Mouse (Mus musculus): ENCODE results near the gene Ccl6. TPM values are rescaled to one million over a fixed set of nuclear protein-coding genes. Genes with fewer than 3 reads are reported as not detected.
"Not testable (repeated sequence)": the region's sequence is repeated elsewhere in the genome, so short reads cannot be mapped to it uniquely, and the experiment has no call there.

Gene Ccl6
- total RNA-seq, 2 experiments from 2014 or later, result 0.82 to 2.0 TPM

DNA sequence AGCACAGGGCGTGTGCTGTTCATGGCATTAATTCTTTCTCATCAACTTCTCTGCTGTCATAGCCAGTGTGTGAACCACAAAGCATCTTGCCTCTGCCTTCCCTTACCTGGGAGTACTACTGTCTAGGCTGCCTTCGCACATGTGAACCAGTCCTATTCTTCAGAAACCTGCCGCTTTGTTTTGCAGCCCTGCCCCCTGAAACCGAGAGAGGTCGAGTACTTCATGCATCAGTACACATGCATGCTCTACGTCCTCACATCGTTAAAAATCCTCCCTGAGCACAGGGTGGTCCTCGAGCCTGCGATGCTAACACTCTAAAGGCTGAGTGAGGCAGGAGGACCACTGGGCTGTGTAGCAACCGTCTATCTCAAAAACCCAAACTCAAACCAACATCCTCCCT, 35.8 kb downstream of the Ccl6 start:
- no peak for DNase-seq

GRCm38 (mm10) chr11:83556085-83556781, 36.7 kb downstream of the Ccl6 start:
- no peak for DNase-seq

DNA sequence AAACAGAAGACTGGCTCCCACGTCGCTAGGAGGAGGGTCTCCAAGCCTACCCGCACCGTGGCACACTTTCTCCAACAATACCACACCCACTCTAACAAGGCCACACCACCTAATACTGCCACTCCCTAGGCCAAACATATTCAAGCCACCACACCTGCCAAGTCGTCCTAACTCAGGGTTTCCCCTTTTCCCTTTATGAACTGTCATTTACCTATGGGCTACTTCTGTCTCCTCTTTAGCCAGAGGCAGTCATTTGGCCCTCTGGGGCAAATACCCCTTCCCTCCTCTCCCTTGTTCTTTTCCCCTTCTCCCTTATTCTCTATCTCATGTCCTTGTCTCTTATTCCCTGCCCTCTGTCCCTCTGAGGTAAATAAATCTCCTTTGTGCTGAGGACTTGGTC, 41.2 kb downstream of the Ccl6 start:
- no peak for DNase-seq

GRCm38 (mm10) chr11:83551037-83551436, 41.9 kb downstream of the Ccl6 start:
- DNase-seq, result not testable (repeated sequence)

DNA sequence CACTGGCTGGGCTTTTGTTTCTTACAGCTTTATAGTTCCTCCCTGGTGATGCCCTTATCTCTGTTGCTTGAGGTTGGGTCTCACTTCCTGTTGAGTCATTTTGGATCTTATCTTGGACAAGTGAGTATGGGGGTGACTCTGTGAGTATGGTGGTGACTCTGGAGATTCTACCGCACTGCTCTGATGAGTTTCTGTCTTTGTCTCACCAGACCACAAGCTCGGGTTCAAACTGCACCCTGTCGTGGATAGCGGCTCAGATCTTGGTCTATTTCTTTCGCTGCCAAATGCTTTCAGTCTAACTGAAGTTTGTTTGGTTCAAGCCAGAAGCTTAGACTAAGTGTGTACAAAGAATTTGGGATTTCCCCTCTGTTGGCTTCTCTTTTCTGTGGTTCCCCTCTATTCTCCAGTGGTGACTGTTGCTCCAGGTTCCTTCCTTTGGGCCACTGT, 42.7 kb downstream of the Ccl6 start:
- no peak for DNase-seq

- DNase-seq, result no peak
These were observed 48.7 kb downstream of the Ccl6 start for GRCm38 (mm10) chr11:83544214-83544613.

GRCm38 (mm10) chr11:83541415-83541814, 51.5 kb downstream of the Ccl6 start:
- no peak for DNase-seq

GRCm38 (mm10) chr11:83540931-83541330, 52.0 kb downstream of the Ccl6 start:
- no peak for DNase-seq

DNA sequence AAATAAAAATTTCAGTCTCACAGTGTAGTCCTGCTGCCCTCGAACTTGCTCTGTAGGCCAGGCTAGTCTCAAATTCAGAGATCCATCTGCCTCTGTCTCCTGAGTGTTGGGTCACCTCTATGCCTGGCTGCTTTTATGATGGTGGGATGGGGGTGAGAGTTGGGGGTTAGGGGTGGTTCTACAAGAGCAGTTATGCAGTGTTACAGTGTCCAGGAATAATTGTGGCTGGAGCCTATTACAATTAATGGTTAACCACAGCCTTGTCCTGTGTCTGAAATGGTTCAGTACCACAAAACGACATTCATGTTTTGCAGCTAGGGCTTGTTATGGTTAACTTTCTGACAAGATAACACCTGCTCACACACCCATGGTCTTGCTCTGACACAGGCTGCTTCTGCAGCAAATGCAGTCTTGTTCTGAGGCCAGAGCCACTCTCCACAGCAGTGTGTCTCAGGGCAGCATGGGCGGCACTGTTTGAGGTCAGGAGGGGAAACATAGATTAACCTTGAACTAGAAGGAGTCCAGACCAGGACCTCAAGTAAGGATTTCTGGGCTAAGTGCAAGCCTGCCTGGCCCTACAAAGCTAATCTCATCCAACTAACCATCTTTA, 54.1 kb downstream of the Ccl6 start:
- no peak for DNase-seq

Other genes starting within 250 kb of the Ccl6 start
- gene Rasl10b, start 183.9 kb downstream of the Ccl6 start, total RNA-seq (2021), result 100 to 1,000 TPM; 223 to 227 TPM
- under 1 TPM; 0.12 to 0.15 TPM for gene Gas2l2, start 163.6 kb downstream of the Ccl6 start, total RNA-seq (2021)
- gene 1700020L24Rik, start 155.4 kb downstream of the Ccl6 start, total RNA-seq (2021), result not detected
- gene Mmp28, start 130.0 kb downstream of the Ccl6 start, total RNA-seq (2021), result 1 to 10 TPM; 2.9 to 4.0 TPM
- gene Taf15, start 120.0 kb downstream of the Ccl6 start, total RNA-seq (2021), result 10 to 100 TPM; 75.0 to 77.4 TPM
- not detected for gene Heatr9, start 70.9 kb downstream of the Ccl6 start, total RNA-seq (2021)
- gene Ccl5, start 62.6 kb downstream of the Ccl6 start, total RNA-seq (2021), result not detected
- gene Ccl9, start 14.5 kb downstream of the Ccl6 start, total RNA-seq (2021), result 1 to 10 TPM; 4.6 to 5.2 TPM
- gene Rpl9-ps1, start 52.5 kb upstream of the Ccl6 start, total RNA-seq (2021), result not detected
- gene Ccl3, start 56.3 kb upstream of the Ccl6 start, total RNA-seq (2021), result not detected
- gene Ccl4, start 69.5 kb upstream of the Ccl6 start, total RNA-seq (2021), result not detected
- under 1 TPM in 1 of 2 experiments, not detected in 1; 0.81 TPM for gene Wfdc17, start 110.9 kb upstream of the Ccl6 start, total RNA-seq (2021)
- not detected for gene Wfdc18, start 115.9 kb upstream of the Ccl6 start, total RNA-seq (2021)
- gene Wfdc21, start 153.9 kb upstream of the Ccl6 start, total RNA-seq (2021), result not detected
- gene Heatr6, start 160.6 kb upstream of the Ccl6 start, total RNA-seq (2021), result 10 to 100 TPM; 15.8 to 17.7 TPM

All from layer of hippocampus, postnatal 36 days (tissue).